Mouse (Mus musculus) limb, embryonic 12.5 days (tissue): Measurements from ENCODE around the gene Map3k10. TPM values are rescaled to one million over a fixed set of nuclear protein-coding genes. Genes with fewer than 3 reads are reported as not detected.
A peak's percentile ranks its signal among the peaks of the same experiment; 100 is the strongest.
"Not testable (repeated sequence)": the region's sequence is repeated elsewhere in the genome, so short reads cannot be mapped to it uniquely, and the experiment has no call there.

Experiments used
- ATAC-seq: fragments of 200-750 bp; cut with Nextera tagmentation; 2 replicates; pipeline ENCODE4 v1.8.0; 2017; ENCODE audit warnings: low read depth, moderate TSS enrichment; ENCODE audit not compliant: insufficient number of reproducible peaks, insufficient read depth, low FRiP score, low TSS enrichment
- H3K27ac ChIP-seq: fragments of 300-500 bp; sonication (generic); 2 replicates; pipeline ENCODE4 v1.5.1; 2016; ENCODE audit warnings: mild to moderate bottlenecking, moderate library complexity
- H3K27me3 ChIP-seq: fragments of 300-500 bp; sonication (generic); 2 replicates; pipeline ENCODE4 v1.6.1; 2016; ENCODE audit warnings: mild to moderate bottlenecking, moderate library complexity
- H3K36me3 ChIP-seq: fragments of 300-500 bp; sonication (generic); 2 replicates; pipeline ENCODE4 v1.6.1; 2016; ENCODE audit warnings: mild to moderate bottlenecking, moderate library complexity
- H3K4me1 ChIP-seq: fragments of 300-500 bp; sonication (generic); replicated peaks from 2 replicates; pipeline ENCODE4 v1.6.1; 2016
- H3K4me2 ChIP-seq: fragments of 300-500 bp; sonication (generic); 2 replicates; pipeline ENCODE4 v1.6.1; 2016; ENCODE audit warnings: mild to moderate bottlenecking, moderate library complexity
- H3K4me3 ChIP-seq: fragments of 300-500 bp; sonication (generic); replicated peaks from 2 replicates; pipeline ENCODE4 v1.5.1; 2016; ENCODE audit warnings: mild to moderate bottlenecking
- H3K9ac ChIP-seq: fragments of 300-500 bp; sonication (generic); replicated peaks from 2 replicates; pipeline ENCODE4 v1.6.1; 2016; ENCODE audit warnings: mild to moderate bottlenecking, moderate library complexity
- H3K9me3 ChIP-seq: fragments of 300-500 bp; sonication (generic); 2 replicates; pipeline ENCODE4 v1.6.1; 2016; ENCODE audit warnings: mild to moderate bottlenecking, moderate library complexity
- WGBS: fragments of 180-500 bp; shearing (Covaris S2); methylation state at CpG from one replicate; pipeline ENCODE4 v1.1.7; 2016; 5-methylcytosine and 5-hydroxymethylcytosine counted together
- polyA plus RNA-seq: library from polyadenylated mRNA; unstranded; fragments of >200 nt; fragmentation: Nextera tagmentation; extraction: Ambion mirVana; gene quantifications from 2 replicates; pipeline ENCODE4 v1.2.1, GENCODE M21; 2016

Gene Map3k10
- polyA plus RNA-seq, 1 experiment from 2014 or later: 16.6 TPM

GRCm38 (mm10) chr7:27628816-27629215 is 45.6 kb downstream of the Map3k10 start:
- not testable (repeated sequence) for H3K4me2 ChIP-seq, H3K27ac ChIP-seq, H3K27me3 ChIP-seq, H3K4me3 ChIP-seq, H3K9me3 ChIP-seq, H3K4me1 ChIP-seq, ATAC-seq, H3K9ac ChIP-seq
- 94% methylated on average over 7 of the region's 7 CpGs for WGBS
- H3K36me3 ChIP-seq: peaks cover 91% of the 10 kb centered on the region

DNA sequence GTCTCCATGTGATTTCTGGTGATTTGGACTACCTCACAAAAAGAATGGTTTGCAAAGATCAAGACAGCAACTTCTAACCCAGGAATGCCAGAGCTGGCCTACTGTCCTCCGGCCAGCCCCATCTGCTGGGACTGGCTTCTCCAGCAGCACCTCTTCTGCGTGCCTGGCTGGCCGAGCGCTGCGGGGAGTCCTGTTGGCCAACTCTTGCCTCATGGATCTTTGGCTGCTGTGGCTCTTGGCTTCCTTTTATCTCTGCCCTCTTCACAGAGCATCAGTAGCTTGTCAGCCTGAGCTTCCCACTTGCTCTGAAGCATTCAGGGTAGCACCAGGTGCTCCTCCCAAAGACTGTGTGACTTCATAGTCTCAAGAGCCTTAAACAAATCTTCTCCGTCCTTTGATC is 46.2 kb downstream of the Map3k10 start:
- peaks cover 93% of the 10 kb centered on the region for H3K36me3 ChIP-seq
- no peak for ATAC-seq
- no peak overlapping the region for H3K27ac ChIP-seq
- H3K4me1 ChIP-seq: no peaks in the 10 kb centered on the region
- 97% methylated on average over 6 of the region's 6 CpGs for WGBS
- no peaks in the 10 kb centered on the region for H3K9me3 ChIP-seq
- no peak overlapping the region for H3K4me2 ChIP-seq
- H3K27me3 ChIP-seq: no peaks in the 10 kb centered on the region
- no peak overlapping the region for H3K4me3 ChIP-seq
- no peak overlapping the region for H3K9ac ChIP-seq

GRCm38 (mm10) chr7:27627707-27628106 is 46.7 kb downstream of the Map3k10 start:
- Histone ChIP-seq H3K9me3 (no peaks in the 10 kb centered on the region), H3K4me1 (no peaks in the 10 kb centered on the region), H3K9ac (0 out of 2 replicates have a peak overlapping the region, but pooled peaks have one; percentile 18), H3K4me2 (no peak overlapping the region), H3K27ac (no peak overlapping the region), H3K27me3 (no peaks in the 10 kb centered on the region), H3K36me3 (peaks cover 93% of the 10 kb centered on the region), H3K4me3 (no peak overlapping the region)
- ATAC-seq: no peak
- 89% methylated on average over 7 of the region's 7 CpGs for WGBS

GRCm38 (mm10) chr7:27624967-27625366 is 49.4 kb downstream of the Map3k10 start:
- Histone ChIP-seq H3K36me3 (peaks cover 97% of the 10 kb centered on the region), H3K27ac (no peak overlapping the region), H3K4me3 (no peak overlapping the region), H3K9ac (no peak overlapping the region), H3K9me3 (no peaks in the 10 kb centered on the region), H3K4me1 (no peaks in the 10 kb centered on the region), H3K27me3 (no peaks in the 10 kb centered on the region), H3K4me2 (no peak overlapping the region)
- no peak for ATAC-seq

DNA sequence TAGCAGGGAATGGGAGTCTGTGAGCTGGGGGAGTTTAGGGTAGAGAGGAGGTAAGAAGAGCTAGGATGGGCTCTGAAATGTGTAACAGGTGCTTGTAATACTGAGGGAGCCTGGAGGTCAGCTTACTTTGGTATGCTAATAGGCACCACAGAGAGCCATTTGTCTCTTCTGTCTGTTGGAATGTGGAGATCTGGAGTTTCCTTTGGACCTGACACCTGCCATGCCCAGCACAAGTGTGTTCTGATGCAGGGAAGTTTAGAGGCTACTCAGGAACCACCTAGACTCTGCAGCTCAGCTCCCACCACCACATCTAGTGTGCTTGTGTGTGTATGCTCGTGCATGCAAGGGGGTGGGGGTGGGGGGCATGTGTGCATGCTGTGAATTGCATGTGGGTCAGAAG is 52.2 kb downstream of the Map3k10 start:
- 74% methylated on average over 1 of the region's 1 CpGs for WGBS
- no peak for ATAC-seq
- no peaks in the 10 kb centered on the region for H3K4me1 ChIP-seq
- no peak overlapping the region for H3K4me3 ChIP-seq
- no peaks in the 10 kb centered on the region for H3K9me3 ChIP-seq
- no peak overlapping the region for H3K9ac ChIP-seq
- no peaks in the 10 kb centered on the region for H3K27me3 ChIP-seq
- H3K36me3 ChIP-seq: peaks cover 96% of the 10 kb centered on the region
- H3K4me2 ChIP-seq: no peak overlapping the region
- H3K27ac ChIP-seq: no peak overlapping the region

- WGBS: 66% methylated on average over 6 of the region's 6 CpGs
- Histone ChIP-seq H3K27me3 (no peaks in the 10 kb centered on the region), H3K27ac (no peak overlapping the region), H3K9ac (no peak overlapping the region), H3K36me3 (peaks cover 97% of the 10 kb centered on the region), H3K9me3 (no peaks in the 10 kb centered on the region), H3K4me1 (no peaks in the 10 kb centered on the region), H3K4me3 (no peak overlapping the region), H3K4me2 (no peak overlapping the region)
- no peak for ATAC-seq
Measured at GRCm38 (mm10) chr7:27621028-27621427, 53.4 kb downstream of the Map3k10 start.

GRCm38 (mm10) chr7:27613751-27614499 is 60.5 kb downstream of the Map3k10 start:
- Histone ChIP-seq H3K9ac (no peak overlapping the region), H3K9me3 (no peaks in the 10 kb centered on the region), H3K27me3 (no peaks in the 10 kb centered on the region), H3K36me3 (peaks cover 59% of the 10 kb centered on the region), H3K4me3 (no peak overlapping the region), H3K27ac (no peak overlapping the region), H3K4me2 (no peak overlapping the region), H3K4me1 (no peaks in the 10 kb centered on the region)
- no peak for ATAC-seq
- 93% methylated on average over 8 of the region's 8 CpGs for WGBS

DNA sequence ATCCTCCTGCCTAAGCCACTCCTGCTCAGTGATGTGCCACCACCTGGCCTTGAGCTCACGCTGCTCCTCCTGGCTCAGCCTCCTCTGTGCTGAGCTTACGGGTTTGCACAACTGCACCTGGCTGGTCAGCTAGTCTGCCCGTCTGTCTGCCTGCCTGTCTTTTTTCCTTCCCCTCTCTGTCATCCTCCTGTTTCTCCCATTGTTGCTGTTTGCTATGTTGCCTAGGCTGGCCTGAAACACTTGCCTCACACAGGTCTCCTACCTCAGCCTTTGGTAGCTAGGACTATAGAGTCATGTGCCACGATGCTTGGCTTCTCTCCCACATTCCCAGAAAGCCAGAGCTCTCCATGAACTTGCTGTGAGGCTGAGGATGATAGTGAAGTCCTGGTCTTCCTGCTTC is 61.5 kb downstream of the Map3k10 start:
- no peak overlapping the region for H3K4me2 ChIP-seq
- H3K4me3 ChIP-seq: no peak overlapping the region
- no peaks in the 10 kb centered on the region for H3K9me3 ChIP-seq
- H3K27ac ChIP-seq: no peak overlapping the region
- H3K9ac ChIP-seq: no peak overlapping the region
- no peaks in the 10 kb centered on the region; the same call in 1 of the 2 replicates for H3K4me1 ChIP-seq
- no peaks in the 10 kb centered on the region for H3K27me3 ChIP-seq
- ATAC-seq: no peak
- peaks cover 54% of the 10 kb centered on the region for H3K36me3 ChIP-seq
- WGBS: 90% methylated on average over 4 of the region's 4 CpGs

- H3K27me3 ChIP-seq: no peaks in the 10 kb centered on the region
- H3K4me3 ChIP-seq: no peak overlapping the region
- peaks cover 38% of the 10 kb centered on the region for H3K36me3 ChIP-seq
- no peak overlapping the region for H3K4me2 ChIP-seq
- no peak for ATAC-seq
- 98% methylated on average over 5 of the region's 5 CpGs for WGBS
- no peak overlapping the region for H3K9ac ChIP-seq
- no peak overlapping the region for H3K27ac ChIP-seq
- no peaks in the 10 kb centered on the region for H3K9me3 ChIP-seq
- H3K4me1 ChIP-seq: peaks cover 20% of the 10 kb centered on the region
Measured at GRCm38 (mm10) chr7:27610871-27611270, 63.5 kb downstream of the Map3k10 start.

GRCm38 (mm10) chr7:27610370-27610769 is 64.0 kb downstream of the Map3k10 start:
- Histone ChIP-seq H3K4me2 (no peak overlapping the region), H3K27me3 (no peaks in the 10 kb centered on the region), H3K9me3 (no peaks in the 10 kb centered on the region), H3K9ac (no peak overlapping the region), H3K27ac (no peak overlapping the region), H3K4me3 (no peak overlapping the region), H3K4me1 (peaks cover 25% of the 10 kb centered on the region), H3K36me3 (peaks cover 34% of the 10 kb centered on the region)
- WGBS: 95% methylated on average over 3 of the region's 3 CpGs
- ATAC-seq: no peak

GRCm38 (mm10) chr7:27609688-27610087 is 64.7 kb downstream of the Map3k10 start:
- 82% methylated on average over 2 of the region's 2 CpGs for WGBS
- no peak for ATAC-seq
- no peak overlapping the region for H3K4me3 ChIP-seq
- H3K36me3 ChIP-seq: peaks cover 34% of the 10 kb centered on the region
- no peak overlapping the region for H3K4me2 ChIP-seq
- H3K27ac ChIP-seq: no peak overlapping the region
- no peaks in the 10 kb centered on the region for H3K27me3 ChIP-seq
- H3K9me3 ChIP-seq: no peaks in the 10 kb centered on the region
- H3K9ac ChIP-seq: no peak overlapping the region
- H3K4me1 ChIP-seq: peaks cover 31% of the 10 kb centered on the region

DNA sequence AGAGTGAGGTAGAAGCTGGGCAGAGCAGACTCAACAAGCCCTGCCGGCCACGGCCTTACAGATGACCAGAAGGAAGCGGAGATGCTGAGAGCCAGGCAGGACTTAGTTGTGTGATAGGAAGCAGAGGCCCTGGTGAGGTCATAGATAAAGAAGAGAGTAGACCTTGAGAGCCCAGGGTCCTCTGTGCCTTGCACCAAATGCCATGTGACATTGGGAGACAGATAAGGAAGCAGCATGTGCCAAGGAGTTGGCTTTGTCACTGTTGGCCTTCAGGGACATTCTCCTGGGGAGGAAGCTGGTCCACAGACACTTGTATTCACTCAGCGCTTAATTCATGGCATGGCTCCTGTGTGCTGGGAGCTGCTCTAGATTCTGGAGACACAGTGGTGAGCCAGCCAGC is 65.1 kb downstream of the Map3k10 start:
- peaks cover 34% of the 10 kb centered on the region for H3K36me3 ChIP-seq
- H3K9me3 ChIP-seq: no peaks in the 10 kb centered on the region
- H3K4me1 ChIP-seq: peaks cover 35% of the 10 kb centered on the region
- H3K9ac ChIP-seq: no peak overlapping the region
- no peak overlapping the region for H3K27ac ChIP-seq
- H3K4me3 ChIP-seq: no peak overlapping the region
- whole genome bisulfite sequencing: 92% methylated on average over 4 of the region's 4 CpGs
- ATAC-seq: no peak
- H3K27me3 ChIP-seq: no peaks in the 10 kb centered on the region
- no peak overlapping the region for H3K4me2 ChIP-seq
